Mouse (Mus musculus) neural tube, embryonic 11.5 days (tissue): ENCODE results near the gene Ube2ql1. TPM values are rescaled to one million over a fixed set of nuclear protein-coding genes. Genes with fewer than 3 reads are reported as not detected.
A peak's percentile ranks its signal among the peaks of the same experiment; 100 is the strongest.

Source experiments
- ATAC-seq: fragments of 200-750 bp; cut with Nextera tagmentation; 2 replicates; pipeline ENCODE4 v1.8.0; 2017; ENCODE audit warnings: moderate number of reproducible peaks, mild to moderate bottlenecking, moderate TSS enrichment, moderate library complexity; ENCODE audit not compliant: insufficient read depth, low FRiP score, low TSS enrichment
- DNase-seq: peaks from one replicate; pipeline ENCODE4 v3.0.0-alpha.2; 2015; ENCODE audit warnings: low spot score
- H3K27ac ChIP-seq: fragments of 300-500 bp; sonication (generic); 2 replicates; pipeline ENCODE4 v1.5.1; 2014; ENCODE audit warnings: low read depth, mild to moderate bottlenecking, low read length
- H3K27me3 ChIP-seq: fragments of 300-500 bp; sonication (generic); 2 replicates; pipeline ENCODE4 v1.6.1; 2014; ENCODE audit warnings: mild to moderate bottlenecking, low read length, mixed read lengths; ENCODE audit not compliant: control insufficient read depth, insufficient read depth
- H3K36me3 ChIP-seq: fragments of 300-500 bp; sonication (generic); 2 replicates; pipeline ENCODE4 v1.6.1; 2014; ENCODE audit warnings: mild to moderate bottlenecking, low read length, moderate library complexity, mixed read lengths; ENCODE audit not compliant: control insufficient read depth, insufficient read depth
- H3K4me1 ChIP-seq: fragments of 300-500 bp; sonication (generic); 2 replicates; pipeline ENCODE4 v1.6.1; 2014; ENCODE audit warnings: low read length, mixed read lengths; ENCODE audit not compliant: control insufficient read depth, insufficient read depth
- H3K4me2 ChIP-seq: fragments of 300-500 bp; sonication (generic); 2 replicates; pipeline ENCODE4 v1.6.1; 2014; ENCODE audit warnings: low read depth, mild to moderate bottlenecking, moderate library complexity
- H3K4me3 ChIP-seq: fragments of 300-500 bp; sonication (generic); 2 replicates; pipeline ENCODE4 v1.5.1; 2014; ENCODE audit warnings: low read depth, low read length
- H3K9ac ChIP-seq: fragments of 300-500 bp; sonication (generic); 2 replicates; pipeline ENCODE4 v1.6.1; 2014; ENCODE audit warnings: mild to moderate bottlenecking, low read length
- H3K9me3 ChIP-seq: fragments of 300-500 bp; sonication (generic); 2 replicates; pipeline ENCODE4 v1.6.1; 2016; ENCODE audit warnings: low read length; ENCODE audit not compliant: control insufficient read depth
- WGBS: fragments of 180-500 bp; shearing (Covaris S2); extraction: QIAGEN DNeasy Blood & Tissue Kit; methylation state at CpG from one replicate; pipeline ENCODE4 v1.1.7; 2014; 5-methylcytosine and 5-hydroxymethylcytosine counted together
- polyA plus RNA-seq: library from polyadenylated mRNA; unstranded; fragments of >200 nt; fragmentation: Nextera tagmentation; extraction: Ambion mirVana; gene quantifications from 2 replicates; pipeline ENCODE4 v1.2.1, GENCODE M21; 2014

The Ube2ql1 gene
- polyA plus RNA-seq = 16.8 and 17.2 TPM in 2 replicates

DNA sequence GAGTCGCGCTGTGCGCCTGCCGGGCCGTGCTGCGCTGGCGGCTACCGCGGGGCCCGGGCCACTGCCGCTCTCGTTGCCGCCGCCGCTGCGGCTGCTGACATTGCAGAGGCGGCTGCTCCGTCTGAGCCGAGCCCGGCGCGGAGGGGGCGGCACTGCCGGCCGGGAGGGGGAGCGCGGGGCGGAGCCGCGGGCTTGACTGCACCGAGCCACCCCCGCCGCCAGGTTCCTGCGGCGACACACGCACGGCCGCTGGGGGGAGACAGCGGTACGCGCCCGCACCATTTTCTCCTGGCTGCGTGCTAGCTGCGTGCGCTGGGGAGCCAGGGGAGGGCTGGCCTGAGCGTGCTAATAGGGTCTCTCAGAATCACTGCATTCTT, at the start of gene Ube2ql1:
TSS of gene Ube2ql1 (minus strand) at position 131 of the 377 bp plus-strand sequence.
- H3K4me1 ChIP-seq = peaks cover 7% of the 10 kb centered on the region
- ATAC-seq (peak; percentile 92), DNase-seq (peak; percentile 95)
- peak within 1 kb of the TSS; percentile 79 for H3K4me2 ChIP-seq
- H3K9me3 ChIP-seq = no peaks in the 10 kb centered on the region
- H3K36me3 ChIP-seq = no peaks in the 10 kb centered on the region
- H3K9ac ChIP-seq = peak within 1 kb of the TSS; percentile 85
- peak within 1 kb of the TSS; percentile 72 for H3K4me3 ChIP-seq
- peak within 1 kb of the TSS; percentile 93 for H3K27ac ChIP-seq
- H3K27me3 ChIP-seq = peaks cover 18% of the 10 kb centered on the region
- 0% methylated on average over 44 of the region's 46 CpGs for WGBS

DNA sequence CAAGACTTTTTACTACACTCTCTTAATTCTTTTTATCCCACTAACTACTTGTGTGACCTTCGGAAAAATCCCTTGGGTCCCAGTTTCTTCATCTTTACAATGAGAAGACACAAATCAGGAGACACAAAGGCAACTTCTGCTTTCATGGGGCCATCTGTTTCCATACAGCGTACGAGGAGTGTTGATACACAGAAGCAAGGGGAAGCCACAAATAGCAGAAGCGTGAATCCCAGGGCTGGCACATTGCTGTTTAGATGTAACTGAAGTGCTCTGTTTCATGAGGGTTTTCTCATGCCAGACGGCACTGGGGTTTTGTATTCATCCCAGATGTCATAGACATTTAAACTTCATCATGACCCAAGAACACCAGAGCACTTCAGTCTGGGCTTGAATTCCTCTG, 49.0 kb upstream of the Ube2ql1 start:
- ATAC-seq (no peak), DNase-seq (no peak)
- H3K4me1 ChIP-seq = no peaks in the 10 kb centered on the region
- no peaks in the 10 kb centered on the region for H3K36me3 ChIP-seq
- 77% methylated on average over 5 of the region's 5 CpGs for WGBS
- no peak overlapping the region for H3K9ac ChIP-seq
- H3K27ac ChIP-seq = no peak overlapping the region
- no peak overlapping the region for H3K4me2 ChIP-seq
- H3K27me3 ChIP-seq = no peaks in the 10 kb centered on the region
- no peak overlapping the region for H3K4me3 ChIP-seq
- no peaks in the 10 kb centered on the region for H3K9me3 ChIP-seq

DNA sequence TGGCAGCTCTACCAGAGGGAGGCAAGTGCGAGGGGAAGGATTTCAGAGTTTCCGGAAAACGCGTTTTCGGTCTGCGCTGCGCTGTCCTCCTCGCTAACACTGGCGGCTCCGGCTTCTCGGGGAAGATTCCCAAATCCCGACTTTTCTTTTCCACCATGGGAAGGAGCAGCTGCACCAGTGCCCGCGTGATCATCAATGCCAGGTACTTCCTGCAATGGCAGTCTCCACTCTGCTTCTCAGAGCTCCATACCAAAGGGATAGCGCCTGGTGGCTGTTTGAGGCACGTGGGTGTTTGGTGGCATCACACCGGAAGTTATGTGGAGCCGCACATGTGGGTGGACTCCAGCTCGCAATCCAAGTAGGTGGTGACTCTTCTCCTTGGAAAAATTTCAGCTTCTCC, 38.5 kb upstream of the Ube2ql1 start:
- ATAC-seq = no peak

DNA sequence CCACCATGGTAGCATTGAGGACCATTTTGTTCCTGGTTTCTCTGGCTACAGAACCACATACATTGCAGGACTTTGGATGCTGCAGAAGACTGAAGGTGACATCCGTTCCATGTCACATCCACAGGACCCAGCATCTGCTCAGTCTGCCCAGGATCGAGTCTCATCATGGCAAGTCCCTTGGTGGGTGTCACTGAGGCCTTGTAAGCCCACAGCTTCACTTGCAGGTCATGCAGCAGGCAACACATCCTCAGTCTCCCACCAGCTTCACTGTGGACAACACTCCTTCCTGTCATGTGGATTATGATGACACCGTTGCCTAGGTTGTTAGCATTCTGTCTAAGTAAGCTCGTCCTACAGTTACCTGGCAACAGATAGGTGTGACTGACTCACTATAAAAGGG, 32.7 kb upstream of the Ube2ql1 start:
- Histone ChIP-seq H3K27me3 (no peaks in the 10 kb centered on the region), H3K9me3 (no peaks in the 10 kb centered on the region), H3K4me1 (no peaks in the 10 kb centered on the region), H3K27ac (no peak overlapping the region), H3K4me2 (no peak overlapping the region), H3K9ac (no peak overlapping the region), H3K4me3 (no peak overlapping the region), H3K36me3 (no peaks in the 10 kb centered on the region)
- 86% methylated on average over 4 of the region's 4 CpGs for WGBS
- DNase-seq (no peak), ATAC-seq (no peak)

More for the DNA sequence above, 38.5 kb upstream of the Ube2ql1 start:
- Histone ChIP-seq H3K9me3 (no peaks in the 10 kb centered on the region), H3K36me3 (no peaks in the 10 kb centered on the region), H3K4me2 (no peak overlapping the region), H3K4me3 (no peak overlapping the region), H3K27me3 (no peaks in the 10 kb centered on the region), H3K27ac (no peak overlapping the region), H3K4me1 (no peaks in the 10 kb centered on the region), H3K9ac (no peak overlapping the region)
- WGBS = 90% methylated on average over 19 of the region's 19 CpGs
- no peak for DNase-seq

DNA sequence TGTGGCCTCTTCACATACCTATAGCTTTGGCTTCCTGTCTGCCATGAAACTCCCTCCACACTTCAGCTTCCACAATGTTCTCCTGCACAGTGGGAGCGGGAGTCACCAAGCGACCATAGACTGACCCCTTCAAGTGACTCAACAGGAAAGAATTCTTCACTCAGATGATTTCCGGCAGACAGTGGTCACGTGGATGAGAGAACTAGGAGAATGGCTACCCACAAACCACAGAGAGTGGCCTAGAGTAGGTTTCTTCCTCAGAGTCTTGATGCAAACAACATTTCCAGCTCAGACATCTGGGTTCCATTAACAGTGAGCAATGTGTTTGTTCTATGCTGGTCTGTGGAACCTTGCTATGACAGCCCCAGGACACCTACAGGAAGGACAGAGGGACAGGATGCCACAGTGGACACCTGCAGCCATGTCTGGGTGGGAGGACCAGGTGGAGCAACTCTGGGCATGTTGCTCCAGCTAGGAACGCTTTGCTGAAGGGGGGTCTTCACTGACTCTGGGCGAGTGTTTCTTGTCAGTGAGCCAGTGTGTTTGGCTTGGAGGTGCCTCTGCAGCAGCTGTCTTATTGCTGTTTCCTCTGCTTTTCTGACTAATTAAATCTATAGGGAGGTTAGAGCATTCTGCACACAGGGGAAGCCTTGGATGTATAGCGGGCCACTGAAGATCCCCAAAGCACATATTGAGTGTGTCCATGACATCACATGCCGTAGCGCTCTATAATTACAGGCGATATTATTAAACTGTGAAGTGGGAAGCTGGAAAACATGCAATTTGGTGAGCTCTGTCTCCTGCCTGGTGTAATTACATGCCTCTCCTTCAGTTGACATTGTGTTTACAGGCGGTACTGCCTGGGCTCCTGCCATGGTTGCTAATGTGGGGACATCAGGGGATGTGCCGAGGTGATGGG, 31.1 kb upstream of the Ube2ql1 start:
- Histone ChIP-seq H3K9ac (no peak overlapping the region), H3K4me2 (no peak overlapping the region), H3K36me3 (no peaks in the 10 kb centered on the region), H3K4me3 (no peak overlapping the region), H3K4me1 (no peaks in the 10 kb centered on the region), H3K27ac (no peak overlapping the region), H3K9me3 (no peaks in the 10 kb centered on the region), H3K27me3 (no peaks in the 10 kb centered on the region)
- no peak for DNase-seq
- 81% methylated on average over 12 of the region's 12 CpGs for WGBS
- no peak for ATAC-seq

DNA sequence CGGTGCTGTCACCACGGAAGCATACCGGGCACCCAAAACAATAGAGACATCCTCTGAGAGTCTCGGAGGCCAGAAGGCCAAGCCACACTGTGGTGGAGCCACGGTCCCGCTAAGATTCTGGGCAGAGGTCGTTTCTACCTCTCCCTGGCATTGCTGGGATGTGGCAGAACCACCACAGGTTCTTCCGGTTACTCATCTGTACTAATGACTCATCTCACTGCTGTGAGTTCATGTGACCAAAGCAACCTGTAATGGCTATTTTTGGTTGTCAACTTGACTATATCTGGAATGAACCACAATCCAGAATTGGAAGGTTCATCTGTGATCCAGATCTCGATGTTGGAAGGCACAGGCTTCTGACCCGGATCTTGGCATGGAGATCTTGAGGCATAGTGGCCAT, 28.5 kb upstream of the Ube2ql1 start:
- no peak overlapping the region for H3K4me3 ChIP-seq
- H3K4me1 ChIP-seq = no peaks in the 10 kb centered on the region
- no peak overlapping the region for H3K9ac ChIP-seq
- no peaks in the 10 kb centered on the region for H3K27me3 ChIP-seq
- ATAC-seq (no peak), DNase-seq (no peak)
- no peaks in the 10 kb centered on the region for H3K9me3 ChIP-seq
- H3K4me2 ChIP-seq = no peak overlapping the region
- H3K27ac ChIP-seq = no peak overlapping the region
- 94% methylated on average over 10 of the region's 10 CpGs for WGBS
- H3K36me3 ChIP-seq = no peaks in the 10 kb centered on the region

DNA sequence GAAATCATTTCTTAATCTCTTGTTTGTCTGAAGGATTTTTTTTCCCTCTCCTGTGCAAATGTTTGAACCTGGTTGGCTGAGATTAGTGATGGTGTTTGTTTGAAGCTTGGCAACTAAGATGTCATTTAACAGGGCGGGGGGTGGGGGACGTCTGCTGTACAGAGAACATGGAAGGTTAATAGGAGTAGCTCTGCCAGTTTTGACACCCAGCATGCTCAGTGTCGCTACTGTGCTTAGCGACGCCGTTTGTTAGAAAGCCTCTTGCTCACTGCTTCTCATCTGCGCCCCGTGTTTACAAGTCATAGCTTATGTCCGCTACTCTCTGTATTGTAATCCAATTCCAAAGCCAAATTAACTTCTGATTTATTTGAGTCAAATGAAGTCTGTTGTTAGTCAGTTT, 25.0 kb upstream of the Ube2ql1 start:
- H3K9me3 ChIP-seq = no peaks in the 10 kb centered on the region
- H3K36me3 ChIP-seq = no peaks in the 10 kb centered on the region
- DNase-seq (no peak), ATAC-seq (no peak)
- H3K4me2 ChIP-seq = no peak overlapping the region
- H3K27ac ChIP-seq = no peak overlapping the region
- no peaks in the 10 kb centered on the region for H3K27me3 ChIP-seq
- 82% methylated on average over 9 of the region's 9 CpGs for WGBS
- no peaks in the 10 kb centered on the region for H3K4me1 ChIP-seq
- H3K4me3 ChIP-seq = no peak overlapping the region
- no peak overlapping the region for H3K9ac ChIP-seq

DNA sequence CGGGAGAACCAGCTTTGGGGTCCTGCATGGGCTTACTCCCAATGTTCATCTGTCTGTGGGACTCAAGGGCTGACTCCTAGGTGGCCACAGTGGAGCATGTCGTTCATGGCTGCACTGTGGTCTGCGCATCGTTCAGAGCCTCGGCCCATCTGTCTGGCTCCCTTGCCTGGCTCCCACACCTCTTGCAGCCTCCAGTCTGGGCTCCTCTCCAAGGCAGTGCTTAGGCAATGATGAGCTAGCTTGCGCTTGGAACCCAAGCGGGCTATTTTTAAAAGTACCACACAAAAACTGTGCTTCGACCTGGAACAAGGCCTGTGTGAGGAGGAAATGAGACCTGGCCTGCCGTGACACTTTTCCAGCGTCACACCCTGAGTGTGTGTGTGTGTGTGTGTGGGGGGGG, 21.7 kb upstream of the Ube2ql1 start:
- WGBS = 87% methylated on average over 10 of the region's 10 CpGs

DNA sequence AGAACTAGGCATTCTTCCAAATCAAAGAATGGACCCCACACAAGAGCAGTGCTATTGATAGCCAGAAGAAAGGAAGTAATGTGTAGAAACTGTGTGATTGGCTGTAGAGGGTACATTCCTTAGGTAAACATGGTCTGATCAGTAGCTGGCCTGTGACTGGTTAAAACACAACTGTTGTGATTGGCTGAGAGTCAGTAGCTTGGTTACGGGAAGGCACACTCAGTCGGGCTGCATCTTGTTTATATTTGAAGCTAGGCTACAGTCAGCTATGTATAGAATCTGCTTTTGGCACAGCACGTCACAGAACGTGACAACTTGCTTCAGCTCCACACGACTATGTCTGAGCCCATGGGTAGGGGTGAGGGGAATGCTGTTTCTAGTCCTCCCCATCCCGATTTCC, 19.3 kb upstream of the Ube2ql1 start:
- 87% methylated on average over 6 of the region's 6 CpGs for WGBS
- Histone ChIP-seq H3K4me2 (no peak overlapping the region), H3K27ac (no peak overlapping the region), H3K4me3 (no peak overlapping the region), H3K9ac (no peak overlapping the region), H3K27me3 (no peaks in the 10 kb centered on the region), H3K4me1 (no peaks in the 10 kb centered on the region), H3K36me3 (no peaks in the 10 kb centered on the region), H3K9me3 (no peaks in the 10 kb centered on the region)
- DNase-seq (no peak), ATAC-seq (no peak)

More for the DNA sequence above, 21.7 kb upstream of the Ube2ql1 start:
- DNase-seq (no peak), ATAC-seq (no peak)
- no peak overlapping the region for H3K27ac ChIP-seq
- H3K4me1 ChIP-seq = no peaks in the 10 kb centered on the region
- H3K27me3 ChIP-seq = no peaks in the 10 kb centered on the region
- no peak overlapping the region for H3K4me3 ChIP-seq
- no peaks in the 10 kb centered on the region for H3K36me3 ChIP-seq
- H3K9ac ChIP-seq = no peak overlapping the region
- H3K9me3 ChIP-seq = no peaks in the 10 kb centered on the region
- no peak overlapping the region for H3K4me2 ChIP-seq
